Mouse (Mus musculus) 416B (cell line): ENCODE measurements around the gene Gpc5.

Source experiments
- DNase-seq: peaks from one replicate; pipeline ENCODE4 v3.0.0; 2011; ENCODE audit warnings: low read depth

Gpc5 gene

GRCm38 (mm10) chr14:115831854-115832625 lies 740.0 kb downstream of the Gpc5 start:
- no peak for DNase-seq

- no peak for DNase-seq
Observed at GRCm38 (mm10) chr14:115843783-115844182, 751.8 kb downstream of the Gpc5 start.

GRCm38 (mm10) chr14:115844773-115845427 lies 752.9 kb downstream of the Gpc5 start:
- DNase-seq, result no peak

GRCm38 (mm10) chr14:115869127-115869526 lies 777.1 kb downstream of the Gpc5 start:
- DNase-seq, result no peak

- no peak for DNase-seq
Observed at GRCm38 (mm10) chr14:115976062-115976461, 884.0 kb downstream of the Gpc5 start.

- DNase-seq, result peak; percentile 11
Observed at GRCm38 (mm10) chr14:115979233-115979632, 887.2 kb downstream of the Gpc5 start.

- DNase-seq, result no peak
Observed at GRCm38 (mm10) chr14:115990764-115991163, 898.7 kb downstream of the Gpc5 start.

- DNase-seq, result no peak
Observed at GRCm38 (mm10) chr14:115993520-115994106, 901.6 kb downstream of the Gpc5 start.

- no peak for DNase-seq
Observed at GRCm38 (mm10) chr14:115998931-115999330, 906.9 kb downstream of the Gpc5 start.

- DNase-seq, result no peak
Observed at GRCm38 (mm10) chr14:116087010-116087409, 995.0 kb downstream of the Gpc5 start.

GRCm38 (mm10) chr14:116127943-116128342 lies 1035.9 kb downstream of the Gpc5 start:
- no peak for DNase-seq

GRCm38 (mm10) chr14:116137330-116137729 lies 1045.3 kb downstream of the Gpc5 start:
- DNase-seq, result no peak

GRCm38 (mm10) chr14:116137772-116138171 lies 1045.8 kb downstream of the Gpc5 start:
- DNase-seq, result no peak

- no peak for DNase-seq
Observed at GRCm38 (mm10) chr14:116162586-116162985, 1070.6 kb downstream of the Gpc5 start.

GRCm38 (mm10) chr14:116167401-116167800 lies 1075.4 kb downstream of the Gpc5 start:
- DNase-seq, result no peak

GRCm38 (mm10) chr14:116169129-116169528 lies 1077.1 kb downstream of the Gpc5 start:
- no peak for DNase-seq

GRCm38 (mm10) chr14:116186981-116187380 lies 1095.0 kb downstream of the Gpc5 start:
- DNase-seq, result no peak

- peak; percentile 7 for DNase-seq
Observed at GRCm38 (mm10) chr14:116206977-116207376, 1115.0 kb downstream of the Gpc5 start.

- DNase-seq, result no peak
Observed at GRCm38 (mm10) chr14:116208581-116208980, 1116.6 kb downstream of the Gpc5 start.

GRCm38 (mm10) chr14:116209045-116209444 lies 1117.0 kb downstream of the Gpc5 start:
- DNase-seq, result no peak

- no peak for DNase-seq
Observed at GRCm38 (mm10) chr14:116210304-116210703, 1118.3 kb downstream of the Gpc5 start.

- DNase-seq, result no peak
Observed at GRCm38 (mm10) chr14:116212029-116212428, 1120.0 kb downstream of the Gpc5 start.

- DNase-seq, result no peak
Observed at GRCm38 (mm10) chr14:116258126-116258525, 1166.1 kb downstream of the Gpc5 start.
